Mouse (Mus musculus) kidney, embryonic 14.5 days (tissue): ENCODE measurements around the gene Bola2. TPM values are rescaled to one million over a fixed set of nuclear protein-coding genes. Genes with fewer than 3 reads are reported as not detected.

Experiments used
- ATAC-seq: fragments of 200-750 bp; cut with Nextera tagmentation; 2 replicates; pipeline ENCODE4 v1.8.0; 2017; ENCODE audit warnings: moderate number of reproducible peaks, mild to moderate bottlenecking, moderate TSS enrichment, moderate library complexity; ENCODE audit not compliant: low FRiP score, low TSS enrichment
- H3K27ac ChIP-seq: fragments of 300-500 bp; sonication (generic); 2 replicates; pipeline ENCODE4 v1.5.1; 2014; ENCODE audit warnings: low read depth, mild to moderate bottlenecking, low read length, moderate library complexity, mixed read lengths
- H3K27me3 ChIP-seq: fragments of 300-500 bp; sonication (generic); 2 replicates; pipeline ENCODE4 v1.6.1; 2014; ENCODE audit warnings: mild to moderate bottlenecking, low read length; ENCODE audit not compliant: control insufficient read depth, insufficient read depth
- H3K36me3 ChIP-seq: fragments of 300-500 bp; sonication (generic); 2 replicates; pipeline ENCODE4 v1.6.1; 2014; ENCODE audit warnings: low read length, mixed read lengths; ENCODE audit not compliant: control insufficient read depth, insufficient read depth
- H3K4me1 ChIP-seq: fragments of 300-500 bp; sonication (generic); 2 replicates; pipeline ENCODE4 v1.6.1; 2014; ENCODE audit warnings: low read length, mixed read lengths; ENCODE audit not compliant: control insufficient read depth, insufficient read depth
- H3K4me2 ChIP-seq: fragments of 300-500 bp; sonication (generic); replicated peaks from 2 replicates; pipeline ENCODE4 v1.6.1; 2014; ENCODE audit warnings: low read depth, mild to moderate bottlenecking, low read length
- H3K4me3 ChIP-seq: fragments of 300-500 bp; sonication (generic); 2 replicates; pipeline ENCODE4 v1.5.1; 2014; ENCODE audit warnings: mild to moderate bottlenecking, low read length
- H3K9ac ChIP-seq: fragments of 300-500 bp; sonication (generic); 2 replicates; pipeline ENCODE4 v1.6.1; 2014; ENCODE audit warnings: low read depth, mild to moderate bottlenecking, low read length, moderate library complexity
- H3K9me3 ChIP-seq: fragments of 300-500 bp; sonication (generic); 2 replicates; pipeline ENCODE4 v1.6.1; 2016; ENCODE audit warnings: low read length; ENCODE audit not compliant: control insufficient read depth
- WGBS: fragments of 180-500 bp; shearing (Covaris S2); extraction: QIAGEN DNeasy Blood & Tissue Kit; methylation state at CpG from one replicate; pipeline ENCODE4 v1.1.7; 2014; 5-methylcytosine and 5-hydroxymethylcytosine counted together
- polyA plus RNA-seq: library from polyadenylated mRNA; unstranded; fragments of >200 nt; fragmentation: Nextera tagmentation; extraction: Ambion mirVana; gene quantifications from 2 replicates; pipeline ENCODE4 v1.2.1, GENCODE M21; 2014

Bola2 gene
- polyA plus RNA-seq, 1 experiment from 2014 or later = 145 TPM

DNA sequence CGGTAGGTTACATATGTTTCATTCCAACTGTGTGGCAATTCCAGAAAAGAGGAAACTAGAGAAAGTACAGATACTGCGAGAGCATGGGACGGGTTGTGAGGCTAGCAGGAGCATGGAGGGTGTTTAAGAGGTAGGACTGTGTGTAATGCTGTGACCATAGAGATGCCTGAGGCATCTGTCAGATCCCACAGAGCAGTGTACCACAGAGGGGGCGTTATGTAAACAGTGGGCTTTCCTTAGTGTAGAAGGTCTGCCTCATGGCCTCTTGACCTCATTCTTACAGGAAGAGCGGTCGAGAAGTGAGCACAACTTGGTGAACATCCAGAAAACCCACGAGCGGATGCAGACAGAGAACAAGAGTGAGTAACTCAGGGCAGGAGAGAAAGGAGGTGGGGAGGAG lies 31.6 kb upstream of the Bola2 start:
- H3K27me3 ChIP-seq = no peaks in the 10 kb centered on the region
- peaks cover 17% of the 10 kb centered on the region; the same call in 1 of the 2 replicates for H3K36me3 ChIP-seq
- H3K4me3 ChIP-seq = no peak overlapping the region
- peak; percentile 24; the same call in 1 of the 2 replicates for ATAC-seq
- H3K9me3 ChIP-seq = no peaks in the 10 kb centered on the region
- WGBS = 69% methylated on average over 8 of the region's 8 CpGs
- no peaks in the 10 kb centered on the region for H3K4me1 ChIP-seq
- H3K9ac ChIP-seq = no peak overlapping the region
- H3K4me2 ChIP-seq = no peak overlapping the region
- H3K27ac ChIP-seq = no peak overlapping the region

DNA sequence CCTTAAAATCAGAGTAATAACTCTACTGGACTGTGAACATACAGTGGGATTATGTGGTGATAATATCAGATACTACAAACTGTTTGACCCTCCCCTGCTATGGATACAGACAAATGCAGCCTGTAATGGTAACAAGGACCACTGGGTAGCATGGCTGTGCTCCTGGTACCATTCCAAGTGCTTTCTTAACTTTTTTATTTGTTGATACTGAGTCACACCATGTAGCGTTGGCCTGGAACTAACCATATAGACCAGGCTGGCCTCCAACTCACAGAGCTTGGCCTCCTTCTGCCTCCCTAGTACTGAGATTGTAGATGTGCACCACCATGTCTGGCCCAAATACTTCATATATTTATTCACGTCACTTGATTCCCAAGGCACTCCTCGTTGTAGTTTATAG lies 29.9 kb upstream of the Bola2 start:
- Histone ChIP-seq H3K27ac (no peak overlapping the region), H3K4me3 (no peak overlapping the region), H3K36me3 (peaks cover 21% of the 10 kb centered on the region; the same call in 1 of the 2 replicates), H3K4me1 (no peaks in the 10 kb centered on the region), H3K4me2 (no peak overlapping the region), H3K27me3 (no peaks in the 10 kb centered on the region), H3K9ac (no peak overlapping the region), H3K9me3 (no peaks in the 10 kb centered on the region)
- 90% methylated on average over 3 of the region's 3 CpGs for WGBS
- ATAC-seq = no peak

DNA sequence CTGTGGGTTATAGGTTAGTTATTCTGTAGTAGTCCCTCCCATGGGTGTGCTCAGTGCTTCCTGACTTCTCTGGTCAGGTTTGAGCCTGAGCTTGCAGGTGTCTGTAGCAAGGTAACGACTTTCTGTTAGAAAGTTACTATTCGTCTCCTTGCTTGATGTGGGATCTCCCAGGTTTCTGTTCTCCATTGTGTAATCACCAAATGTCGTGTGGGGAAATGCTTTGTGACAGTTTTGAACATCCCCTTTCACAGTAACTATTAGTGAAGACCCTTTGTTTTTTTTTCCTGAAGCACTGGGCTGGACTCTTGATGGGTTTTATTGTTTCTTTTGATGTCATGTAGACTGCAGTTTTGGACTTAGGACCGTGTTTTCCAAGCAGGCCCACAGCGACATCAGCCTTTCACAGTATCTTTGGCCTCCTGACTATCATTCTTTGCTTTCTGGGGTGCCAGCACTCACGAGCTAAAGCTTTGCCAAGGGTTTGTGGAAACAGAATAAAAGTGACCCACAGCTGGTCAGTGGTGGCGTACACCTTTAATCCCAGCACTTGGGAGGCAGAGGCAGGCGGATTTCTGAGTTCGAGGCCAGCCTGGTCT lies 27.6 kb upstream of the Bola2 start:
- Histone ChIP-seq H3K4me1 (no peaks in the 10 kb centered on the region), H3K27ac (peak overlapping the region; percentile 51; the same call in 1 of the 2 replicates), H3K4me2 (no peak overlapping the region), H3K9me3 (no peaks in the 10 kb centered on the region), H3K9ac (no peak overlapping the region), H3K4me3 (no peak overlapping the region), H3K36me3 (peaks cover 28% of the 10 kb centered on the region; the same call in 1 of the 2 replicates), H3K27me3 (no peaks in the 10 kb centered on the region)
- WGBS = 76% methylated on average over 9 of the region's 9 CpGs
- no peak for ATAC-seq

DNA sequence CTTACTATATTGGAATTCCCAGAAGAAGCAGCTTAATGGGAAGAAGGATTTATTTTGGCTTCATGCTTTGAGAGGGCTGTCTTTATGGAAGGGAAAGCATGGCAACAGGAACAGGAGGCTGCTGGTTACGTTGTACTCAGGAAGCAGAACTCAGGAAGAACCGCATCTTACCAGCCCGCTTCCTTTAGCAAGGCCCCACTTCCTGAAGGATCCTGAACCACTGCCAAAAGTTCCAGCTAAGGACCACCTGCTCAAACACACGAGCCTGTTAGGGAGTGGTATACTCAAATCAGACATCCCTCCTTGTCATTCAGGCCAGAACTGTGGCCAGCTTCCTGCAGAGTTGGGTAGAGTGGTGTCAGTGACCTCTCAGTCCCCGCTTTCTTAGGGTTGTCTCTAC lies 26.7 kb upstream of the Bola2 start:
- 76% methylated on average over 5 of the region's 5 CpGs for WGBS
- Histone ChIP-seq H3K27ac (peak overlapping the region; percentile 51; the same call in 1 of the 2 replicates), H3K36me3 (peaks cover 33% of the 10 kb centered on the region; the same call in 1 of the 2 replicates)

DNA sequence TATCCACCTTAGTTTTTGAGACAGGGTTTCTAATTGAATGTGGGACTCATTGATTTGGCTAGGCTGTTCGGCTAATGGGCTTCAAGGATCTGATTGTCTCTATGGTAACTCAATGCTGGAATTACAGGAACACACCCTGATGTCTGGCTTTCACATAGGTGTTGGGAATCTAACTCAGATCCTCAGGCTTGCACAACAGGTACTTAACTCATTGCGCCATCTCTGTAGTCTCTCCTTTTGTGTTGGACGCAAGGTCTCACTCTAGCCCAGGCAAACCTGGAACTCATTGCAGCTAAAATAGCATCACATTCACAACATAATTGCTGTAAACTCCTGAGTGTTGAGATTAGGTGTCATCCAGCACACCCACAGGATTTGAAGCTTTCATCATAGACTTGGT lies 25.0 kb upstream of the Bola2 start:
- Histone ChIP-seq H3K9ac (no peak overlapping the region), H3K4me3 (no peak overlapping the region), H3K27ac (no peak overlapping the region), H3K9me3 (no peaks in the 10 kb centered on the region), H3K4me1 (no peaks in the 10 kb centered on the region), H3K36me3 (peaks cover 23% of the 10 kb centered on the region; the same call in 1 of the 2 replicates), H3K4me2 (no peak overlapping the region), H3K27me3 (no peaks in the 10 kb centered on the region)
- ATAC-seq = no peak
- 90% methylated on average over 3 of the region's 3 CpGs for WGBS

More for the DNA sequence above, 26.7 kb upstream of the Bola2 start:
- Histone ChIP-seq H3K27me3 (no peaks in the 10 kb centered on the region), H3K4me3 (no peak overlapping the region), H3K4me2 (no peak overlapping the region), H3K4me1 (no peaks in the 10 kb centered on the region), H3K9ac (no peak overlapping the region), H3K9me3 (no peaks in the 10 kb centered on the region)
- no peak for ATAC-seq

DNA sequence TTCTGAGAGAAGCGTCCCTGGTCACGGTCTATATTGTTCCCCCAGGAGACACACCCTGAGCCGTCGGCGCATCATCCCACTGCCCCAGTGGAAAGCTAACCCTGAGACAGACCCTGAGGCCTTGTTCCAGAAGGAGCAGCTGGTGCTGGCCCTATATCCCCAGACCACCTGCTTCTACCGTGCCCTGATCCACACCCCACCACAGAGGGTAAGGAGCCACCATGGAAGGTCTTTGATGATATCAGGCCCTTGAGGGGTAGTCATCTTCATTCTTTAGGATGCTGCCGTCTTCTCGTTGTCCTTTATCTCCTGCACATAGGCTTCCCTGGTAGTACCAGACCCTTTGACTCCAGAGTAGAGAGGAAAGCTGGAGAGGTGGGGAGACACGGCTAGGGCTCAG lies 23.1 kb upstream of the Bola2 start:
- no peaks in the 10 kb centered on the region for H3K9me3 ChIP-seq
- 95% methylated on average over 9 of the region's 9 CpGs for WGBS
- H3K4me1 ChIP-seq = no peaks in the 10 kb centered on the region
- no peak for ATAC-seq
- H3K4me3 ChIP-seq = no peak overlapping the region
- peaks cover 21% of the 10 kb centered on the region; the same call in 1 of the 2 replicates for H3K36me3 ChIP-seq
- H3K9ac ChIP-seq = no peak overlapping the region
- no peak overlapping the region for H3K27ac ChIP-seq
- no peak overlapping the region for H3K4me2 ChIP-seq
- no peaks in the 10 kb centered on the region for H3K27me3 ChIP-seq

DNA sequence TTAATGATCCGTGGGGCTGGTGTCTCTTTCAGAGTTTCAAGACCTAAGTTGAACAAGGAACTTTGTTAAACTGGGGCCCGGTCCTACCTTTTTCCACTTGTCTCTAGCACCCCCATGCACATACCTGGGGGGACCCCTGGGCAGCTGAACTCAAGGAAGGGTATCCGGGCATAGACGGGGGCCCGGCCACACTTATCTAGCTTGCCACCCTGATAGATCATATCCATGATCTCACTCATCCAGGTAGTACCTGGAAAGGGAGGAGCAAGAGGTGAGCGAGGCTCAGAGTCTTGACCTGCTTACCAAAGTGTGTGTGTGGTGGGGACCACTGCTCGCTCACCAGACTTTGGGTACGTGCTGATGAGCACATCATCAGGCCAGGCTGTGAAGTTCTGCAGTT lies 20.1 kb upstream of the Bola2 start:
- Histone ChIP-seq H3K9ac (no peak overlapping the region), H3K27ac (no peak overlapping the region), H3K27me3 (no peaks in the 10 kb centered on the region), H3K4me2 (no peak overlapping the region), H3K4me3 (no peak overlapping the region), H3K36me3 (peaks cover 19% of the 10 kb centered on the region; the same call in 1 of the 2 replicates), H3K4me1 (no peaks in the 10 kb centered on the region), H3K9me3 (no peaks in the 10 kb centered on the region)
- 97% methylated on average over 8 of the region's 8 CpGs for WGBS
- no peak for ATAC-seq

DNA sequence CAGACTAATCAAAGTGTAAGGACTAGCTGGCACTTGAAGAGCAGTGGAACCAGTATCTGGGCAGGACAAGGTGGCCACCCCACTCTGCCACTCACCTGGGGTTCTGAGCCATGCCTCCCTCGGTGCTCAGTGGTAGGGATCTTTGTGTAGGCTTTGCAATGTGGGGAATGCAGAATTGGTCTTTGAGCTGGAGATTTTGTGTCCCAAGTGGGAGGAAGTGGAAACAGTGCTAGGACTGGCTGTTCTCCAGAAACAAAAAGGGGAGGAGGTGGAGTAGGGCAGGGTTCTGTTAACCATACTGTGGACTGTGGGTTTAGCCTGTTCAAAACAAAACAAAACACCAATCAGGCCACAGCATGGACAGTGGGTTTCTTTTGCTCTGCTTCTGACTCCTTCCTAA lies 19.0 kb upstream of the Bola2 start, which contains the start of gene Sult1a1:
Gene Sult1a1, minus strand, starts transcription at position 226 of the 400 bp plus-strand sequence.
- 0 out of 2 replicates have a peak, but pooled peaks have one; percentile 35 for ATAC-seq
- H3K9me3 ChIP-seq = no peaks in the 10 kb centered on the region
- WGBS = 84% methylated on average over 1 of the region's 1 CpGs
- no peak within 1 kb of the TSS for H3K4me2 ChIP-seq
- no peak within 1 kb of the TSS; the same call in 1 of the 2 replicates for H3K27ac ChIP-seq
- no peaks in the 10 kb centered on the region for H3K4me1 ChIP-seq
- H3K36me3 ChIP-seq = peaks cover 17% of the 10 kb centered on the region; the same call in 1 of the 2 replicates
- H3K9ac ChIP-seq = no peak within 1 kb of the TSS; the same call in 1 of the 2 replicates
- no peaks in the 10 kb centered on the region for H3K27me3 ChIP-seq
- no peak within 1 kb of the TSS for H3K4me3 ChIP-seq

DNA sequence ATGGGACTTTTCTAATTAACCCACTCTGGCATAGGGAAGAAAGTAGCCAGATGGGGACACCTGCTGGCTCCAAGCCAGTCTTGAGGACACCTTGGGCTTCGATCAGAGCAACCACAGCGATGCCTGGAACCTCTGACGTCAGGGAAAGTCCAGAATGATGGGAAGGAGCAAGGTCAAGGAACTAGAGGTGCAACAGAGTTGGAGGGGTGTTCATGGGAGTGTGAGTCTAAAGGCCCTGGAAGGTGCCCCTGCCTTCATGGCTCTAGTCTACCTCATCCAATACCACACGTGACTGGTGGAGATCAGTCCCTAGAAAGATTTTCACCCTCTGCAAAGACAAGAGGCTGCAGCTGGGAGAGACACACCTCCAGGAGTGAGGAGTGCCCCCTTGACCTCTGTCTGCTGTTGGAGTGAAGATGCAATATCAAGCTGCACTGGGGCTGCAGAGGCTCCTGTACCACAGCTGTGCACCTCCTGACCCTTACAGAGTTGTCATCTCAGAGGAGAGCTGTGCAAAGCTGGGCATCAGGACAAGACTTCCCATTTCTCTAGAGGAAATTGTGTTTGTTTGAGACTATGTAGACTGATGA lies 18.5 kb upstream of the Bola2 start:
- Histone ChIP-seq H3K36me3 (peaks cover 14% of the 10 kb centered on the region; the same call in 1 of the 2 replicates), H3K4me3 (no peak overlapping the region), H3K4me2 (no peak overlapping the region), H3K9me3 (no peaks in the 10 kb centered on the region), H3K27me3 (no peaks in the 10 kb centered on the region), H3K27ac (no peak overlapping the region), H3K4me1 (no peaks in the 10 kb centered on the region), H3K9ac (no peak overlapping the region)
- 81% methylated on average over 4 of the region's 4 CpGs for WGBS
- no peak for ATAC-seq
